Mouse (Mus musculus) central nervous system, embryonic 11.5 days (tissue): ENCODE results near the gene Vipr1. TPM values are rescaled to one million over a fixed set of nuclear protein-coding genes. Genes with fewer than 3 reads are reported as not detected.

Experiments
- polyA plus RNA-seq: library from polyadenylated mRNA; depleted of rRNA; stranded (reverse); fragments of >200 nt; gene quantifications from 2 replicates; pipeline ENCODE4 v1.2.3, GENCODE M21; 2012; rRNA removed

Vipr1 gene
- polyA plus RNA-seq = 0.27 and 0.32 TPM in 2 replicates

GRCm38 (mm10) chr9:121642401-121643181 is at the start of gene Vipr1:
TSS of gene Vipr1 (plus strand) at chr9:121642716.

DNA sequence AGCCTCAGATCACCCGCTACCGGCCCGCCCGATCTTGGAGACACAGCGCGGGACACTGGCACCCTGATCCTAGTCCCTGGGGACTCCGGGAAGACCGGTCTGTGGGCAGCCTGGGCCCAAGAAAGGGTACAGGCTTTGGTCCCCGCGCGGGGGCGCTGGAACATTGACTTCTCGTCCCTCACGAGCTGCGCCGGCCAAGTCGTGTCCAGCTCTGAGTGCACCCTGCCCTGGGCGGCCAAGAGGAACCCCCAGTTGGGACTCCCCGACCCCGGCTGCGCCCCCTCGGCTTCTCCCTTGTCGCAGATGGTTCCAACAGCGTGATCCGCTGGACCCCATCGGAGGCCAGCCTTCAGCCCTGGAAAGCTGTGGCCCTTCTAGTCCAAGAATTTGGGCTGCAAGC is 515 bp upstream of the Vipr1 start, which contains the start of gene Lyzl4:
Lyzl4 (minus strand) TSS at position 96 of the 400 bp plus-strand sequence.

DNA sequence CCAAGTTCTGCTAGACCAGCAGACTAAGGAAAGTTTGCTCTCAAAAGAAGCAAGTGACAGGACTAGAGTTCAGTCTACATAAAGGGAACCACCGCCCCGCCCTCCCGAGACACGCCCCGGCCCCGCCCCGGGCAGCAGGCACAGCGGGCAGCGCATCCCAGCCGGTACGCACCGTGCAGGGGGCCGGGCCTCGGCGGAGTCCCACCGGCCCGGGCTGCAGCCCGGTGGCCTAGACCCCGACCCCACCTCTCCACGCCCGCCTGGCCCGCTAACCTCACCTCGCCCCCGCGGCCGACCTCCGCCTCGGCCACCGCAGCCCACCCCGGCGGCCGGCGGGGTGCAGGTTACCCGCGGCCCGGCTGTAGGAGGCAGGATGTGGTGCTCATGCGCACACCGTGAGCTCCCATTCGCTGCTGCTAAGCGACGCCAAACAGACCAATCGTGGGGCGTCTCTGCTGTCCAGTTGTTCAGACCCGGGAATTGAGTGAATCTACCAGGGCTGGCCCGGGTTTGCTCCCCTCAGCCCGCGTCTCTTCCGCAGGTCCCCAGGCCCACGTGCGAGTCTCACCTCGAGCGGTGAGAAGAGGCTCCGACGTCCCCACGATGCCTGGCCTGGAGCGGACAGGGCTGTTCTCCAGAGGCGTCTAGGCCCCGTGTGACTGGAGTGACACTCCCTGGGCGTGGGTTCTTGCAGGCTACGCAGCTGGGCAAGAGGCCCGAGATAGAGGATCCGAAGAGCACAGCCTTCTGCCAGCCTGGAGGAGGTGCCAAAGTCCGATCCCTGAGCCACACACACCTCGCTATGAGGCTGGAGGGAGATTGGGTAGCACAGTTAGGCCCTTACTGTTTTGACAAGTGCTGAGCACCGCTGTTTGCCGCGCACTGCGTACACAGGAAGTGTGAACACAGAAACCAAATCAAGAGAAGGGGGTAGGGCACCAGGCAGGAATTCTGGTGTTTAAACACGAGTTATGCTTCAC is 62.4 kb downstream of the Vipr1 start, which contains the start of gene Sec22c:
Sec22c (minus strand) TSS at position 845 of the 980 bp plus-strand sequence.

DNA sequence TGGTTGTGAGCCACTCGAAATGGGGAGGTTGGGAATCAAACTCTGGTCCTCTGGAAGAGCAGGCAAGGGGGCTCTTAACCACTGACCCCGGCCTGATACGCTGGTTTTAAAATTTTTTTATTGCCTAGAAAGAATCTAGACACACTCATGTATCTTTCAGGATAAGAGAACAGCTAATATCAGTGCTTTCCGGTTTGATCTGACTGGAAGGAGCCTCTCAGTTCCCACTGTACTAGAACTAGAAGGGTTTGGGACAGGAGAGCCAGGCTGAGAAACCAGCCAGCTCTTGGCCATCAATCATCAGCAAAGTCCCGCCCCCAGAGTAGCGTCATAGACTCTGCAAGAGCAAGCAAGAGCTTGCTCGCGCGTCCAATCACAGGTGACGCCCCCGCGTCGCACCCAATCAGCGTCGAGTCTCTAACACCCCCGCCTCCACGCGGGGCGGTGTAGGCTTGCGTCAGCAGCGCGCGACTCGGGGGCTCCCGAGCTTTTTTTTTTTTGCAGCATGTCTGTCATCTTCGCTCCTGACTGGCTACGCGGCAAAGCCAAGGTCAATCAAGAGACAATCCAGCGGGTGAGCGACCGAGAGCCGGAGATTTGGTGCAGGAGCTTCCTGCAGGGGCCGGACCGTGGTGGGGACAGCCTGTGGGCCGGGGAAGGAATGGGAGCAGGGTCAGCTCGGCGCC is 67.5 kb downstream of the Vipr1 start, which contains the start of gene Ss18l2:
Ss18l2 (plus strand) TSS at position 432 of the 686 bp plus-strand sequence.

DNA sequence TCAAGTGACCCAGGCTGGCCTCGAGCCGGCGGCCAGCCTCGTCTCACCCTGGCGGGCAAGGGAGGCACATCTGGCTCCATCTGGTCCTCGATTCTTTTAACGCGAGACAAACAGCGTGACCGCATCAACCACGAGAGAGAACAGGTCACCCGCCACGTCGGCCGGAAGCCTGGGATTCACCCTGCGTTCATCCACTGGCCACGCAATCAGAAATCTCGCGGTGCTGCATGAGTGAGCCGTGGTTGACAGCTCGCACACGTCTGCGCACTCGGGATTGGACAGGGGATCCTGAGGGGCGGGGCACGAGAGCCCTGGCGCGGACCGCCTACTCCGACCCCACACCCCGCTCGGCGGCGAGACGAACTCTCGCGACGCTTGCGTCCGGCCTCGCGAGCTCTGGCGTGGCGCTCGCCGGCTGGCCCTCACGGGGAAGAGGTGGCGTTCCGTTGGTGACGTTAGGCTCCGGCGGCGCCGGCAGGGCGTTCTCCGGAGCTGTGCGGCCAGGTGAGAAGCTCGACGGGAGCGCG is 76.3 kb downstream of the Vipr1 start, which contains the start of gene Nktr:
Nktr (plus strand) TSS at position 378 of the 527 bp plus-strand sequence.

Other genes starting within 250 kb of the Vipr1 start
- gene Cck, start 147.0 kb upstream of the Vipr1 start, polyA plus RNA-seq = 4.0 and 8.1 TPM in 2 replicates
- not detected in 2 replicates for gene Lyzl4, start 620 bp upstream of the Vipr1 start, polyA plus RNA-seq
- gene Sec22c, start 62.8 kb downstream of the Vipr1 start, polyA plus RNA-seq = 13.2 and 14.1 TPM in 2 replicates
- gene Ss18l2, start 67.6 kb downstream of the Vipr1 start, polyA plus RNA-seq = 35.0 and 65.5 TPM in 2 replicates
- 117 and 173 TPM in 2 replicates for gene Nktr, start 76.5 kb downstream of the Vipr1 start, polyA plus RNA-seq
- 35.1 and 38.3 TPM in 2 replicates for gene Zfp651, start 116.6 kb downstream of the Vipr1 start, polyA plus RNA-seq
- gene Klhl40, start 134.9 kb downstream of the Vipr1 start, polyA plus RNA-seq = 0.12 and 1.5 TPM in 2 replicates
- gene Hhatl, start 149.8 kb downstream of the Vipr1 start, polyA plus RNA-seq = 0.24 and 0.48 TPM in 2 replicates
- gene Ccdc13, start 196.7 kb downstream of the Vipr1 start, polyA plus RNA-seq = 2.1 and 3.2 TPM in 2 replicates
- 50.0 and 60.2 TPM in 2 replicates for gene Higd1a, start 215.6 kb downstream of the Vipr1 start, polyA plus RNA-seq